Mouse (Mus musculus) kidney, embryonic 16.5 days (tissue): ENCODE data around the gene Apoc3. TPM values are rescaled to one million over a fixed set of nuclear protein-coding genes. Genes with fewer than 3 reads are reported as not detected.

Source experiments
- ATAC-seq: fragments of 200-750 bp; cut with Nextera tagmentation; 2 replicates; pipeline ENCODE4 v1.8.0; 2017; ENCODE audit warnings: moderate TSS enrichment; ENCODE audit not compliant: low FRiP score, low TSS enrichment
- H3K27ac ChIP-seq: fragments of 300-500 bp; sonication (generic); 2 replicates; pipeline ENCODE4 v1.5.1; 2014; ENCODE audit warnings: low read length
- H3K27me3 ChIP-seq: fragments of 300-500 bp; sonication (generic); 2 replicates; pipeline ENCODE4 v1.6.1; 2014; ENCODE audit warnings: low read length, control low read depth, mixed read lengths; ENCODE audit not compliant: insufficient read depth
- H3K36me3 ChIP-seq: fragments of 300-500 bp; sonication (generic); 2 replicates; pipeline ENCODE4 v1.6.1; 2014; ENCODE audit warnings: low read length, control low read depth, mixed read lengths; ENCODE audit not compliant: insufficient read depth
- H3K4me1 ChIP-seq: fragments of 300-500 bp; sonication (generic); 2 replicates; pipeline ENCODE4 v1.6.1; 2014; ENCODE audit warnings: low read length, control low read depth, mixed read lengths; ENCODE audit not compliant: insufficient read depth
- H3K4me2 ChIP-seq: fragments of 300-500 bp; sonication (generic); replicated peaks from 2 replicates; pipeline ENCODE4 v1.6.1; 2014; ENCODE audit warnings: low read depth, low read length
- H3K4me3 ChIP-seq: fragments of 300-500 bp; sonication (generic); 2 replicates; pipeline ENCODE4 v1.5.1; 2014; ENCODE audit warnings: mild to moderate bottlenecking, low read length
- H3K9ac ChIP-seq: fragments of 300-500 bp; sonication (generic); replicated peaks from 2 replicates; pipeline ENCODE4 v1.6.1; 2014; ENCODE audit warnings: low read length
- H3K9me3 ChIP-seq: fragments of 300-500 bp; sonication (generic); 2 replicates; pipeline ENCODE4 v1.6.1; 2016; ENCODE audit warnings: low read length, control low read depth
- WGBS: fragments of 180-500 bp; shearing (Covaris S2); extraction: QIAGEN DNeasy Blood & Tissue Kit; methylation state at CpG from one replicate; pipeline ENCODE4 v1.1.7; 2014; 5-methylcytosine and 5-hydroxymethylcytosine counted together
- polyA plus RNA-seq: library from polyadenylated mRNA; unstranded; fragments of >200 nt; fragmentation: Nextera tagmentation; extraction: Ambion mirVana; gene quantifications from 2 replicates; pipeline ENCODE4 v1.2.1, GENCODE M21; 2015

Gene Apoc3
- polyA plus RNA-seq, 1 experiment from 2014 or later, result 0.82 TPM

GRCm38 (mm10) chr9:46235196-46235595, 240 bp downstream of the Apoc3 start:
- Histone ChIP-seq H3K9me3 (no peaks in the 10 kb centered on the region), H3K36me3 (no peaks in the 10 kb centered on the region), H3K27ac (no peak overlapping the region), H3K27me3 (no peaks in the 10 kb centered on the region), H3K4me3 (no peak overlapping the region), H3K4me2 (no peak overlapping the region), H3K4me1 (peaks cover 7% of the 10 kb centered on the region), H3K9ac (no peak overlapping the region)
- WGBS, result 74% methylated on average over 6 of the region's 6 CpGs
- 0 out of 2 replicates have a peak, but pooled peaks have one; percentile 39 for ATAC-seq

- WGBS, result 7% methylated on average over 13 of the region's 13 CpGs
- no peaks in the 10 kb centered on the region for H3K36me3 ChIP-seq
- peak overlapping the region; percentile 70 for H3K9ac ChIP-seq
- H3K27ac ChIP-seq, result no peak overlapping the region
- ATAC-seq, result peak; percentile 50; the same call in 1 of the 2 replicates
- peak overlapping the region; percentile 84 for H3K4me2 ChIP-seq
- H3K4me1 ChIP-seq, result peaks cover 9% of the 10 kb centered on the region
- H3K9me3 ChIP-seq, result no peaks in the 10 kb centered on the region
- no peaks in the 10 kb centered on the region for H3K27me3 ChIP-seq
- peak overlapping the region; percentile 54 for H3K4me3 ChIP-seq
Measured at GRCm38 (mm10) chr9:46230450-46230975, 4.9 kb downstream of the Apoc3 start.

GRCm38 (mm10) chr9:46229573-46230449, 5.6 kb downstream of the Apoc3 start:
- no peaks in the 10 kb centered on the region for H3K9me3 ChIP-seq
- H3K4me1 ChIP-seq, result peaks cover 9% of the 10 kb centered on the region
- no peak overlapping the region for H3K27ac ChIP-seq
- WGBS, result 13% methylated on average over 37 of the region's 37 CpGs
- peak; percentile 93 for ATAC-seq
- H3K4me3 ChIP-seq, result peak overlapping the region; percentile 54
- H3K27me3 ChIP-seq, result no peaks in the 10 kb centered on the region
- H3K4me2 ChIP-seq, result peak overlapping the region; percentile 84
- peak overlapping the region; percentile 70 for H3K9ac ChIP-seq
- H3K36me3 ChIP-seq, result no peaks in the 10 kb centered on the region

- no peak within 1 kb of the TSS for H3K4me2 ChIP-seq
- H3K27ac ChIP-seq, result no peak within 1 kb of the TSS
- WGBS, result 50% methylated on average over 9 of the region's 9 CpGs
Measured at GRCm38 (mm10) chr9:46228491-46228890, 6.9 kb downstream of the Apoc3 start, which contains the start of gene Apoa1. Gene Apoa1, plus strand, starts transcription at chr9:46228580.

GRCm38 (mm10) chr9:46227064-46227614, 8.3 kb downstream of the Apoc3 start:
- Histone ChIP-seq H3K36me3 (no peaks in the 10 kb centered on the region), H3K4me3 (no peak overlapping the region), H3K27ac (no peak overlapping the region), H3K27me3 (no peaks in the 10 kb centered on the region), H3K4me1 (peaks cover 9% of the 10 kb centered on the region), H3K9me3 (no peaks in the 10 kb centered on the region), H3K9ac (no peak overlapping the region), H3K4me2 (no peak overlapping the region)
- no peak for ATAC-seq
- WGBS, result 86% methylated on average over 3 of the region's 3 CpGs

More at GRCm38 (mm10) chr9:46228491-46228890, 6.9 kb downstream of the Apoc3 start, which contains the start of gene Apoa1:
- Histone ChIP-seq H3K9me3 (no peaks in the 10 kb centered on the region), H3K4me1 (peaks cover 9% of the 10 kb centered on the region), H3K36me3 (no peaks in the 10 kb centered on the region), H3K27me3 (no peaks in the 10 kb centered on the region), H3K4me3 (no peak within 1 kb of the TSS), H3K9ac (no peak within 1 kb of the TSS)
- ATAC-seq, result no peak

- peaks cover 15% of the 10 kb centered on the region for H3K36me3 ChIP-seq
- no peaks in the 10 kb centered on the region for H3K27me3 ChIP-seq
- ATAC-seq, result no peak
- no peak overlapping the region for H3K4me2 ChIP-seq
- 65% methylated on average over 5 of the region's 5 CpGs for WGBS
- H3K4me3 ChIP-seq, result no peak overlapping the region
- H3K9me3 ChIP-seq, result no peaks in the 10 kb centered on the region
- H3K4me1 ChIP-seq, result peaks cover 1% of the 10 kb centered on the region
- H3K9ac ChIP-seq, result no peak overlapping the region
- no peak overlapping the region for H3K27ac ChIP-seq
Measured at GRCm38 (mm10) chr9:46224945-46225660, 10.3 kb downstream of the Apoc3 start.

GRCm38 (mm10) chr9:46224101-46224500, 11.3 kb downstream of the Apoc3 start:
- Histone ChIP-seq H3K27ac (no peak overlapping the region), H3K4me3 (no peak overlapping the region), H3K4me1 (no peaks in the 10 kb centered on the region), H3K4me2 (no peak overlapping the region), H3K27me3 (no peaks in the 10 kb centered on the region), H3K36me3 (peaks cover 17% of the 10 kb centered on the region), H3K9me3 (no peaks in the 10 kb centered on the region), H3K9ac (no peak overlapping the region)
- no peak for ATAC-seq
- 57% methylated on average over 3 of the region's 3 CpGs for WGBS

GRCm38 (mm10) chr9:46223090-46223489, 12.3 kb downstream of the Apoc3 start:
- no peak overlapping the region for H3K9ac ChIP-seq
- ATAC-seq, result no peak
- no peak overlapping the region for H3K27ac ChIP-seq
- no peak overlapping the region for H3K4me3 ChIP-seq
- peaks cover 17% of the 10 kb centered on the region for H3K36me3 ChIP-seq
- H3K4me2 ChIP-seq, result no peak overlapping the region
- 85% methylated on average over 6 of the region's 6 CpGs for WGBS
- H3K9me3 ChIP-seq, result no peaks in the 10 kb centered on the region
- H3K4me1 ChIP-seq, result no peaks in the 10 kb centered on the region
- no peaks in the 10 kb centered on the region for H3K27me3 ChIP-seq

GRCm38 (mm10) chr9:46218176-46218575, 17.3 kb downstream of the Apoc3 start:
- H3K36me3 ChIP-seq, result peaks cover 25% of the 10 kb centered on the region

More at GRCm38 (mm10) chr9:46218176-46218575, 17.3 kb downstream of the Apoc3 start:
- no peak overlapping the region for H3K27ac ChIP-seq
- H3K4me2 ChIP-seq, result no peak overlapping the region
- no peaks in the 10 kb centered on the region for H3K27me3 ChIP-seq
- no peaks in the 10 kb centered on the region for H3K4me1 ChIP-seq
- ATAC-seq, result no peak
- no peaks in the 10 kb centered on the region for H3K9me3 ChIP-seq
- WGBS, result 71% methylated on average over 9 of the region's 9 CpGs
- no peak overlapping the region for H3K9ac ChIP-seq
- no peak overlapping the region for H3K4me3 ChIP-seq
